In the genomic region with DNA sequence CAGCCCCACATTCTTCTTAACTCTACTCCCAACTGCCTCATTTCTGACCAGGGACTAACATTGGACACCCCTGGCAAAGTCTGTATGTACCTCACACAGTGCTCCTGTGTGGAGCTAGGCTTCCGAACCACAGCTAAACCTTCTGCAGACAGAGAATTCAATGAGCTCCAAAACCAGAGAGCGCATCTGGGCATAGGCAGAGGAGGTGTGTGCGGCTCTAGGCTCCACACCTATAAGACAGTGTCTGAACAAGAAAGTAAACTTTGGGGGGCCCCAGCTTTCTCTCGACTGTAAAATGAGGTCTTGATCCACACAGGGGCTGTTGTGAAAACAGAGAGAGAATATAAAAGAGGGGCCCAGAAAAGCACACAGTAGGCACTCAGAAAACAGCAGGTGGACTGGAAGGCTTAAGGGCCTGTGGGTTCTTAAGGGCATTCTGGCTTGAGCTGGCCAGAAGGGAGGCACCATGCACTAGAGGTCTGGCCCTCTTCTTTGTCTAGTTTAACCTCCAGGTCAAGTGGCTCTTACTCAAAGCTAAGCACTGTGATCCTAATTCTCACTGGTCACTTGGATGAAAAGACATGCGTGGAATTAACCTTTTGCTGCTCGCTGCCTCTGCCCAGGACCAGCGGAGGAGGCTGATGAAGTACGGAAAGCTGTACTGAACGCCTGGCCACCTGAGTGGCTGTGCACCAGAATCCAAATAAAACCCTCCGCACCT, we compare ENCODE assay signal across 11 mouse cellular contexts. TPM values are rescaled to one million over a fixed set of nuclear protein-coding genes. Genes with fewer than 3 reads are reported as not detected.
A peak's percentile ranks its signal among the peaks of the same experiment; 100 is the strongest.
DNase-seq lines count a peak whose midpoint lies in the region; ATAC-seq and TF ChIP-seq lines count a peak whose summit lies in the region.
"Had no signal": no experiment of that assay in that cellular context is flagged by ENCODE, and none has a peak within 500 bp of the region (broad histone marks: within the 10 kb centered on the region; RNA-seq: fewer than 3 reads in every experiment).

No protein-coding gene starts in this region.

- no peaks in the 10 kb centered on the region for H3K9me3 ChIP-seq in lung, embryonic 16.5 days (ENCODE audit: control insufficient read depth, low read length)
- H3K9me3 ChIP-seq in forebrain, embryonic 15.5 days = no peaks in the 10 kb centered on the region
- no peaks in the 10 kb centered on the region for H3K9me3 ChIP-seq in hindbrain, postnatal 0 days (ENCODE audit: low read length)
- H3K9me3 ChIP-seq in midbrain, embryonic 16.5 days (replicated peaks; ENCODE audit: control insufficient read depth, low read length, poor library complexity, severe bottlenecking) = no peaks in the 10 kb centered on the region
- H3K9me3 ChIP-seq: limb, embryonic 15.5 days had no signal

- WGBS in lung, embryonic 16.5 days = 63% methylated on average over 10 of the region's 10 CpGs
- WGBS in forebrain, embryonic 15.5 days = 68% methylated on average over 10 of the region's 10 CpGs
- WGBS in hindbrain, postnatal 0 days = 62% methylated on average over 10 of the region's 10 CpGs
- 52% methylated on average over 10 of the region's 10 CpGs for WGBS in midbrain, embryonic 16.5 days

- H3K36me3 ChIP-seq in lung, embryonic 16.5 days (ENCODE audit: control insufficient read depth, insufficient read depth, low read length) = peaks cover 6% of the 10 kb centered on the region
- H3K36me3 ChIP-seq in forebrain, embryonic 15.5 days = peaks cover 37% of the 10 kb centered on the region
- H3K36me3 ChIP-seq in hindbrain, postnatal 0 days (ENCODE audit: insufficient read depth, low read length) = peaks cover 18% of the 10 kb centered on the region
- peaks cover 26% of the 10 kb centered on the region for H3K36me3 ChIP-seq in midbrain, embryonic 16.5 days (ENCODE audit: control insufficient read depth, insufficient read depth, low read length)

- H3K4me2 ChIP-seq in lung, embryonic 16.5 days (ENCODE audit: low read depth, low read length) = no peak overlapping the region
- no peak overlapping the region for H3K4me2 ChIP-seq in forebrain, embryonic 15.5 days (replicated peaks)
- H3K4me2 ChIP-seq in hindbrain, postnatal 0 days (ENCODE audit: low read depth, low read length) = no peak overlapping the region
- no peak overlapping the region for H3K4me2 ChIP-seq in midbrain, embryonic 16.5 days (ENCODE audit: low read length)
- H3K4me2 ChIP-seq: heart, embryonic 11.5 days; limb, embryonic 15.5 days had no signal

- H3K9ac ChIP-seq in lung, embryonic 16.5 days (ENCODE audit: low read length) = peak overlapping the region; percentile 17; the same call in 1 of the 2 replicates
- H3K9ac ChIP-seq in forebrain, embryonic 15.5 days (replicated peaks) = no peak overlapping the region
- H3K9ac ChIP-seq in hindbrain, postnatal 0 days (replicated peaks; ENCODE audit: low read length) = no peak overlapping the region
- peak overlapping the region; percentile 45 for H3K9ac ChIP-seq in midbrain, embryonic 16.5 days (ENCODE audit: low read depth, low read length)
- H3K9ac ChIP-seq: limb, embryonic 15.5 days had no signal

- H3K4me3 ChIP-seq in lung, embryonic 16.5 days (ENCODE audit: low read length) = no peak overlapping the region
- no peak overlapping the region for H3K4me3 ChIP-seq in forebrain, embryonic 15.5 days
- H3K4me3 ChIP-seq in hindbrain, postnatal 0 days (ENCODE audit: low read length) = no peak overlapping the region
- no peak overlapping the region for H3K4me3 ChIP-seq in midbrain, embryonic 16.5 days (ENCODE audit: low read depth, low read length)
- H3K4me3 ChIP-seq: limb, embryonic 15.5 days had no signal

- DNase-seq in lung, postnatal 4 days = no peak
- no peak for DNase-seq in hindbrain, postnatal 0 days (ENCODE audit: low spot score)
- DNase-seq in right cerebral cortex, postnatal 4 days = no peak
- no peak for DNase-seq in ovary, adult 18-20 months (ENCODE audit: low spot score)
- DNase-seq: cerebellum, adult 2 months had no signal

- peak overlapping the region; percentile 93 for H3K27ac ChIP-seq in lung, embryonic 16.5 days (ENCODE audit: low read length)
- H3K27ac ChIP-seq in forebrain, embryonic 15.5 days (replicated peaks) = peak overlapping the region; percentile 96
- peak overlapping the region; percentile 95 for H3K27ac ChIP-seq in hindbrain, postnatal 0 days
- peak overlapping the region; percentile 94 for H3K27ac ChIP-seq in midbrain, embryonic 16.5 days (ENCODE audit: low read length)
- H3K27ac ChIP-seq: limb, embryonic 15.5 days had no signal

- no peaks in the 10 kb centered on the region for H3K27me3 ChIP-seq in lung, embryonic 16.5 days (ENCODE audit: control insufficient read depth, insufficient read depth, low read depth, low read length)
- no peaks in the 10 kb centered on the region for H3K27me3 ChIP-seq in forebrain, embryonic 15.5 days
- no peaks in the 10 kb centered on the region for H3K27me3 ChIP-seq in hindbrain, postnatal 0 days (ENCODE audit: insufficient read depth, low read length)
- no peaks in the 10 kb centered on the region for H3K27me3 ChIP-seq in midbrain, embryonic 16.5 days (ENCODE audit: control insufficient read depth, insufficient read depth, low read depth, low read length)
- H3K27me3 ChIP-seq: limb, embryonic 15.5 days had no signal

- TF ChIP-seq CTCF in hindbrain, postnatal 0 days (IDR thresholded peaks at IDR 0.05; ENCODE audit: low read depth) = no peak

- no peak for ATAC-seq in lung, embryonic 16.5 days (ENCODE audit: low read depth)
- ATAC-seq in forebrain, embryonic 15.5 days (replicated peaks) = no peak
- ATAC-seq in hindbrain, postnatal 0 days = no peak
- no peak for ATAC-seq in midbrain, embryonic 16.5 days
- ATAC-seq in inflammation-experienced regulatory T-cells, adult 6 months = no peak

- H3K4me1 ChIP-seq in lung, embryonic 16.5 days (replicated peaks; ENCODE audit: control insufficient read depth, insufficient read depth, low read length) = peaks cover 76% of the 10 kb centered on the region
- H3K4me1 ChIP-seq in forebrain, embryonic 15.5 days = peaks cover 50% of the 10 kb centered on the region
- peaks cover 49% of the 10 kb centered on the region for H3K4me1 ChIP-seq in hindbrain, postnatal 0 days (ENCODE audit: insufficient read depth, low read length)
- peaks cover 55% of the 10 kb centered on the region for H3K4me1 ChIP-seq in midbrain, embryonic 16.5 days (ENCODE audit: control insufficient read depth, insufficient read depth, low read length)

RNA-seq across cellular contexts. Expression of a gene that starts 12.7 kb away (rescaled TPM):
- polyA plus RNA-seq in lung, embryonic 16.5 days (2015; fragmentation: Nextera tagmentation; extraction: Ambion mirVana) = 19.2 and 21.6 TPM in 2 replicates
- polyA plus RNA-seq in forebrain, embryonic 15.5 days (2015; fragmentation: Nextera tagmentation; extraction: Ambion mirVana) = 75.9 and 85.8 TPM in 2 replicates
- 134 and 142 TPM in 2 replicates for total RNA-seq in hindbrain, postnatal 0 days (2014; rRNA removed)
- 55.4 and 64.1 TPM in 2 replicates for polyA plus RNA-seq in hindbrain, postnatal 0 days (2015; fragmentation: Nextera tagmentation; extraction: Ambion mirVana)
- polyA plus RNA-seq in midbrain, embryonic 16.5 days (2015; fragmentation: Nextera tagmentation; extraction: Ambion mirVana) = 56.9 and 70.2 TPM in 2 replicates
- polyA plus RNA-seq in inflammation-experienced regulatory T-cells, adult 6 months (2017; shearing (Covaris generic)) = 1 to 10 TPM in 2 of 3 experiments, under 1 TPM in 1; 0.80 to 2.0 (median 1.9) TPM

Comparison
In these comparisons a context has a peak if more than half of its experiments do, and no peak if none do; other contexts are left out.
1. H3K9ac ChIP-seq: peak in lung, embryonic 16.5 days (single experiment) and midbrain, embryonic 16.5 days (single experiment); none in forebrain, embryonic 15.5 days (single experiment) and hindbrain, postnatal 0 days (single experiment).
2. Peak in every context shown above with its lines, with median percentiles within 50 percentile points of each other: H3K27ac ChIP-seq.